Mouse (Mus musculus) lung, adult 2 months (tissue): ENCODE data around the gene Hoxd9. TPM values are rescaled to one million over a fixed set of nuclear protein-coding genes. Genes with fewer than 3 reads are reported as not detected.

Source experiments
- DNase-seq: peaks from one replicate; pipeline ENCODE4 v3.0.0; 2022
- H3K4me1 ChIP-seq: fragments of 200-500 bp; 2 replicates; pipeline ENCODE4 v1.6.1; 2011; ENCODE audit warnings: low read length; ENCODE audit not compliant: control insufficient read depth, insufficient read depth
- H3K4me3 ChIP-seq: fragments of 200-500 bp; replicated peaks from 2 replicates; pipeline ENCODE3; 2011; ENCODE audit warnings: low read depth, mild to moderate bottlenecking, control low read depth, low read length; ENCODE audit errors: extremely low read depth
- CTCF ChIP-seq: fragments of 200-500 bp; IDR thresholded peaks from 2 replicates; pipeline ENCODE4 v1.5.1; 2011; ENCODE audit warnings: mild to moderate bottlenecking, low read length, control low read depth; ENCODE audit not compliant: insufficient read depth
- POLR2A ChIP-seq: fragments of 200-500 bp; IDR thresholded peaks from 2 replicates; pipeline ENCODE4 v1.6.1; 2011; ENCODE audit warnings: low read depth, mild to moderate bottlenecking, control low read depth, low read length, borderline replicate concordance; ENCODE audit errors: extremely low read depth
- WGBS: fragments of 180-500 bp; shearing (Covaris S2); methylation state at CpG from one replicate; pipeline ENCODE4 v1.1.7; 2018; 5-methylcytosine and 5-hydroxymethylcytosine counted together
- polyA plus RNA-seq: library from polyadenylated mRNA; depleted of rRNA; stranded (reverse); fragments of >200 nt; gene quantifications from 2 replicates; pipeline ENCODE4 v1.2.3, GENCODE M21; 2012; rRNA removed

The Hoxd9 gene
- polyA plus RNA-seq, result 0.43 and 0.75 TPM in 2 replicates

DNA sequence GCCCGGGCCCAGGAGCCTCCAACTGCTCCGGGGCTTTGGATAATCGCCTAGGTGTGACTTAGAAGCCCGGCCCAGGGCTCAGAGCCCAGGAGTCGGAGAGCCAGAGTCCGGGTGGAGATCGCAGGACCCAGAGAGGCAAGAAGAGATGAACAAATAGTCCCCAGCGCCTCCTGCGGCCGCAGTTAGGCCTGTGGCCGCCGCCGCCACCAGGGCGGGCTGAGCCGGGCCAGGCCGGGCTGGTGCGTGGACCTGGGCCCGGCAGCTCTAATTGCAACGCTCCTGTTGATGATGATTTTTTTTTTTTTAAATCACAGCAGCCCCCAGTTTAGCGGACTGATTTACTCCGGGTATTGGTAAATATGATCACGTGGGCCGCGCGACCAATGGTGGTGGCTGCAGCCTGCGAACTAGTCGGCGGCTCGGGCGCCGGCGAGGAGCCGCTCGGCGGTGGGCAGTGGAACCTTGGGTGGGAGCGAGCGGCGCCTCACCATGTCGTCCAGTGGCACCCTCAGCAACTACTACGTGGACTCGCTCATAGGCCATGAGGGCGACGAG lies at the start of gene Hoxd9:
TSS of gene Hoxd9 (plus strand) at position 161 of the 555 bp plus-strand sequence.
- TF ChIP-seq POLR2A, result no peak
- no peak for TF ChIP-seq CTCF
- 3% methylated on average over 43 of the region's 43 CpGs for WGBS
- no peak for DNase-seq
- H3K4me1 ChIP-seq, result peaks cover 4% of the 10 kb centered on the region; the same call in 1 of the 2 replicates
- H3K4me3 ChIP-seq, result no peak within 1 kb of the TSS

DNA sequence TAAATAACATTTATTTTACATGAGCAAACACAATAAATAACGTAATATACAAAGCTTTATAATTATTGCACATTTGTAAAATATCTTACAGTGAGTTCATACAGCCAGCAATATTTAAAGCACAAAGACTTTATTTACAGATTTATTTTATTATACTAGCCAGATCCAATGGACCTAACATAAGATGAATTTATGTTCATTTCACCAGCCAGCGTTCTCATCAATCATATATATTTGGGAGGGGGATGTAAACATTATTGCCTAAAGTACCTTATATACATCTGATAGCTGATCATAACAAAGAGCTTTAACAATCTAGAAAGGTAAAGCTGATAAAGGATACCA lies 44.6 kb upstream of the Hoxd9 start:
- DNase-seq, result no peak
- TF ChIP-seq POLR2A (no peak), CTCF (no peak)
- H3K4me3 ChIP-seq, result no peak overlapping the region
- WGBS, result 38% methylated on average over 2 of the region's 2 CpGs
- no peaks in the 10 kb centered on the region; the same call in 1 of the 2 replicates for H3K4me1 ChIP-seq

- TF ChIP-seq CTCF, result no peak
- TF ChIP-seq POLR2A, result no peak
- no peaks in the 10 kb centered on the region; the same call in 1 of the 2 replicates for H3K4me1 ChIP-seq
- no peak overlapping the region for H3K4me3 ChIP-seq
- no peak for DNase-seq
- 18% methylated on average over 17 of the region's 17 CpGs for WGBS
Measured at GRCm38 (mm10) chr2:74653781-74654535, 43.6 kb upstream of the Hoxd9 start.

DNA sequence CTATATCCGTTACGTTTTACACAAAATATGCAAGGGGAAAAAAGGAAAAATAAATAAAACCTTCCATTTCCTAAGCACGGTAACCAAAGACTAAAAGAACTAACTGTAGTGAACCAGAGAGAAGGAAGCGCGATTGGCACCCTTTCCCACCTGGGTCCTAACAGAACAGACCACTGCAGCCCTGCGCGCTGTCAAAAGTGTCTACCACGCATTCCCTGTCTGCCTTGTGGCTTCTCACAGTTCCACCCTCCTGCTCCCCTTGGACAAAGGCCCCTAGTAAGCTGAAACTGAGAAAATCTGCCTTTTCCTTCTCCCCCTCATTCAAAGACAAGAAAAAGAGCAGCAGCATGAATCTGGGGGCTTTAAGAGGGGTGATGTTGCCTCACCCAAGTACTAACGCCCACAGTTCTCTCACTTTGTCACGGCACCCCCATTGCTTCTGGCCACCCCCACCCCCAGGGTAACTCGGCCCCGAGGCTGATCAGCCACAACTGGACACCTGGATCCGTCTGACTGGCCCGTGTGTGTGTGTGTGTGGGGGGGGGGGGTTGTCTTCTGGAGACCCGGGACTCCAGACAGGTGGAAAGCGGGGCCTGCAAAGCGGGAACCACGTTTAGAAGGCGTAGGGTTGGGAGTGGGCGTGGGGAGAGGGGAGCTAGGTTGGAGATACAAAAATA lies 42.6 kb upstream of the Hoxd9 start:
- TF ChIP-seq POLR2A (no peak), CTCF (no peak)
- Histone ChIP-seq H3K4me3 (no peak overlapping the region), H3K4me1 (no peaks in the 10 kb centered on the region; the same call in 1 of the 2 replicates)
- DNase-seq, result no peak
- WGBS, result 8% methylated on average over 20 of the region's 20 CpGs

DNA sequence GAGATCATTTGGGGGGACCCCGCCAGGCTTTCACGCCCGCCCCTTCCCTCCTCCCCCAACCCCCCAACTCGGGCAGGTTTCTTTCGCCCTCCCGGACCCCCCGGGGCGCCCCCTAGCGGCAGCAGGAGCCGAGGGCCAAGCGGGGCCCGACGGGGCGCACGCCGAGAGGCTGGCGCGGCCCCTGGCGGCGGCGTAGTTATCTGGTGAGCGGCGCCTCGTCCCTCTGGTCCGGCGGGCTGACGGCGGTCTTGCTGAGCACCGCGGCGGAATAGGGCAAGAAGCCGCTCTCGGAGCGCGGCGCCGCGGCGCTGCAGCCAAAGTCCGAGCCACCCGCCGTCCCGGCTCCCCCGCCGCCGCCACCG lies 42.1 kb upstream of the Hoxd9 start:
- TF ChIP-seq CTCF, result no peak
- TF ChIP-seq POLR2A, result no peak
- H3K4me3 ChIP-seq, result no peak overlapping the region
- H3K4me1 ChIP-seq, result no peaks in the 10 kb centered on the region; the same call in 1 of the 2 replicates
- no peak for DNase-seq
- WGBS, result 2% methylated on average over 44 of the region's 47 CpGs

GRCm38 (mm10) chr2:74655821-74656631 lies 41.5 kb upstream of the Hoxd9 start:
- H3K4me1 ChIP-seq, result no peaks in the 10 kb centered on the region; the same call in 1 of the 2 replicates
- TF ChIP-seq POLR2A (no peak), CTCF (no peak)
- no peak for DNase-seq
- no peak overlapping the region for H3K4me3 ChIP-seq
- WGBS, result 2% methylated on average over 67 of the region's 69 CpGs

DNA sequence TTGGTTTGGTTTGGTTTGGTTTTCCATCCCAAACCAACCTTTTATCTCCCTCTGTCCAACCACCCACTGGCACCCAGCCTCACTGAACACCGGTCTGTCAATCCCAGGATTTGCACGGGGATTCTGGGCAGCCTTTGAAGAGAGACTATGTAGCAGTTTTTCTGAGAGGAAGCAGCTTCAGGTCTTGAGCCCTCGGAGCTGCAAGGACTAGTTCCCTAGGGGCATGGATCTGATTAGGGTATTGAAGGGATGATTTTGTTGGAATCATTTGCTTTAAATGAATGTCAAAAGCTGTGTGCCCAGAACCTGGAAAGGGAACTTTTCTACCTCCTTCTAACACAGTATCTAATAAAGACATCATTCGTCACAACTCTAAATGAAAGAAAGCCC lies 40.9 kb upstream of the Hoxd9 start:
- TF ChIP-seq CTCF, result no peak
- TF ChIP-seq POLR2A, result no peak
- DNase-seq, result no peak
- 12% methylated on average over 4 of the region's 4 CpGs for WGBS
- no peaks in the 10 kb centered on the region; the same call in 1 of the 2 replicates for H3K4me1 ChIP-seq
- H3K4me3 ChIP-seq, result no peak overlapping the region

DNA sequence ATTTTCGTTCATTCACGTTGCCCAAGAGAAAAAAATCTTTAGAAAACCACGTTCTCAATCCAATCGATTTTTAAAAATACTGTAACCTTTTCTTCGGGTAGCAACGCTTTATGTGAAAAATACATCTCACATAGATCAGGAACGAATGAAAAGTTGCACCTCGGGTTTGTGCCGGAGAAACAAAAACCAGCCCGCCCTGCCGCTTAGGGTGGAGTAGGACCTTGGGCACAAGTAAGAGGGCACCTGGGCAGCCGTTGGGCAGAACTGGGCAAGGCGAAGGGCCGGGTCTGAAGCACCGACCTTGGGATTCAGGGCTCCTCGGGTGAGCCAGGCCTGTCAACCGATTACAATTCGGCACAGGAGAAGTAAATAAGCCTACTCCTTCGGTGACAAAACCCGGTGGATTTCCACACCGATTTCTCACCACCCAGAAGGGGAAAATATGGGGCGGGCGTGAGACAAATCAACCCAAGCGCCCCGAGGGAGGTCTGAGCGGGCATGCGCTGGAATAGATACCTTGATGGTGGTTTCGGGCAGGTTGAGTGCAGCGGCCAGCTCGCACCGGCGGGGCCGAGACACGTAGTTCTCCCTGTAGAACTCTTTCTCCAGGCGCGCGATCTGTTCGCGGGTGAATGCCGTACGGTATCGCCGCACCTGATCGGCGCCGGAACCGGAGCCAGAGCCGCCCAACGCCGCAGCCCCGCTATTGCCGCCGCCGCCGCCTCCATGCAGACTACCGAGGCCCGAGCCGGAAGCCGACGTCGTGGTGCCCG lies 40.1 kb upstream of the Hoxd9 start:
- 4% methylated on average over 62 of the region's 62 CpGs for WGBS
- DNase-seq, result no peak
- no peak for TF ChIP-seq POLR2A
- no peak for TF ChIP-seq CTCF
- H3K4me3 ChIP-seq, result no peak overlapping the region
- no peaks in the 10 kb centered on the region; the same call in 1 of the 2 replicates for H3K4me1 ChIP-seq
